Mouse (Mus musculus): ENCODE measurements at regions not wholly inside any gene's neighbourhood (a gene's known extent, or its start where the extent isn't known, plus 50 kb on each side); places are given as distances from the start of the nearest gene placed in this dataset.

GRCm38 (mm10) chr14:18511094-18511493, 179.4 kb upstream of the Ube2e1 start:
- H3K4me2 ChIP-seq, result no peak overlapping the region
- no peaks in the 10 kb centered on the region for H3K36me3 ChIP-seq (ENCODE audit: control insufficient read depth, insufficient read depth, low read length)
- H3K4me1 ChIP-seq (ENCODE audit: control insufficient read depth, insufficient read depth, low read length), result no peaks in the 10 kb centered on the region
- H3K9ac ChIP-seq (ENCODE audit: low read depth, low read length), result no peak overlapping the region
- H3K4me3 ChIP-seq (ENCODE audit: low read depth, low read length), result no peak overlapping the region
- no peak overlapping the region for H3K27ac ChIP-seq (ENCODE audit: low read depth, low read length)
- no peaks in the 10 kb centered on the region for H3K9me3 ChIP-seq (replicated peaks; ENCODE audit: control insufficient read depth, low read length)
- H3K27me3 ChIP-seq (ENCODE audit: control insufficient read depth, insufficient read depth, low read length), result no peaks in the 10 kb centered on the region
- no peak for ATAC-seq (replicated peaks; ENCODE audit: insufficient number of reproducible peaks, low FRiP score, low TSS enrichment)

- no peak for ATAC-seq (replicated peaks; ENCODE audit: insufficient number of reproducible peaks, low FRiP score, low TSS enrichment)
- no peaks in the 10 kb centered on the region for H3K27me3 ChIP-seq (ENCODE audit: control insufficient read depth, insufficient read depth, low read length)
- H3K4me1 ChIP-seq (ENCODE audit: control insufficient read depth, insufficient read depth, low read length), result no peaks in the 10 kb centered on the region
- H3K4me3 ChIP-seq (ENCODE audit: low read depth, low read length), result no peak overlapping the region
- no peak overlapping the region for H3K27ac ChIP-seq (ENCODE audit: low read depth, low read length)
- H3K36me3 ChIP-seq (ENCODE audit: control insufficient read depth, insufficient read depth, low read length), result no peaks in the 10 kb centered on the region
- H3K9me3 ChIP-seq (replicated peaks; ENCODE audit: control insufficient read depth, low read length), result no peaks in the 10 kb centered on the region
- WGBS (ENCODE audit: insufficient replicate concordance), result 56% methylated on average over 1 of the region's 1 CpGs
- no peak overlapping the region for H3K9ac ChIP-seq (ENCODE audit: low read depth, low read length)
- H3K4me2 ChIP-seq, result no peak overlapping the region
These were observed 176.6 kb upstream of the Ube2e1 start for GRCm38 (mm10) chr14:18508359-18508647.

GRCm38 (mm10) chr14:18507582-18508358, 176.1 kb upstream of the Ube2e1 start:
- no peak overlapping the region for H3K4me3 ChIP-seq (ENCODE audit: low read depth, low read length)
- no peak for ATAC-seq (replicated peaks; ENCODE audit: insufficient number of reproducible peaks, low FRiP score, low TSS enrichment)
- no peaks in the 10 kb centered on the region for H3K36me3 ChIP-seq (ENCODE audit: control insufficient read depth, insufficient read depth, low read length)
- H3K27ac ChIP-seq (ENCODE audit: low read depth, low read length), result no peak overlapping the region
- no peak overlapping the region for H3K4me2 ChIP-seq
- no peaks in the 10 kb centered on the region for H3K4me1 ChIP-seq (ENCODE audit: control insufficient read depth, insufficient read depth, low read length)
- H3K9ac ChIP-seq (ENCODE audit: low read depth, low read length), result no peak overlapping the region
- H3K27me3 ChIP-seq (ENCODE audit: control insufficient read depth, insufficient read depth, low read length), result no peaks in the 10 kb centered on the region
- H3K9me3 ChIP-seq (replicated peaks; ENCODE audit: control insufficient read depth, low read length), result no peaks in the 10 kb centered on the region
- 77% methylated on average over 3 of the region's 3 CpGs for WGBS (ENCODE audit: insufficient replicate concordance)

GRCm38 (mm10) chr14:18506168-18506567, 174.5 kb upstream of the Ube2e1 start:
- Histone ChIP-seq H3K9me3 (replicated peaks; ENCODE audit: control insufficient read depth, low read length) (no peaks in the 10 kb centered on the region), H3K9ac (ENCODE audit: low read depth, low read length) (no peak overlapping the region), H3K36me3 (ENCODE audit: control insufficient read depth, insufficient read depth, low read length) (no peaks in the 10 kb centered on the region), H3K27ac (ENCODE audit: low read depth, low read length) (no peak overlapping the region), H3K4me3 (ENCODE audit: low read depth, low read length) (no peak overlapping the region), H3K4me1 (ENCODE audit: control insufficient read depth, insufficient read depth, low read length) (no peaks in the 10 kb centered on the region), H3K27me3 (ENCODE audit: control insufficient read depth, insufficient read depth, low read length) (no peaks in the 10 kb centered on the region), H3K4me2 (no peak overlapping the region)
- WGBS (ENCODE audit: insufficient replicate concordance), result 58% methylated on average over 4 of the region's 4 CpGs
- no peak for ATAC-seq (replicated peaks; ENCODE audit: insufficient number of reproducible peaks, low FRiP score, low TSS enrichment)

- no peak for ATAC-seq (replicated peaks; ENCODE audit: insufficient number of reproducible peaks, low FRiP score, low TSS enrichment)
- no peaks in the 10 kb centered on the region for H3K27me3 ChIP-seq (ENCODE audit: control insufficient read depth, insufficient read depth, low read length)
- no peaks in the 10 kb centered on the region for H3K36me3 ChIP-seq (ENCODE audit: control insufficient read depth, insufficient read depth, low read length)
- H3K4me3 ChIP-seq (ENCODE audit: low read depth, low read length), result no peak overlapping the region
- H3K9me3 ChIP-seq (replicated peaks; ENCODE audit: control insufficient read depth, low read length), result no peaks in the 10 kb centered on the region
- no peak overlapping the region for H3K4me2 ChIP-seq
- no peaks in the 10 kb centered on the region for H3K4me1 ChIP-seq (ENCODE audit: control insufficient read depth, insufficient read depth, low read length)
- no peak overlapping the region for H3K9ac ChIP-seq (ENCODE audit: low read depth, low read length)
- no peak overlapping the region for H3K27ac ChIP-seq (ENCODE audit: low read depth, low read length)
These were observed 168.7 kb upstream of the Ube2e1 start for GRCm38 (mm10) chr14:18500249-18500832.

- no peaks in the 10 kb centered on the region for H3K4me1 ChIP-seq (ENCODE audit: control insufficient read depth, insufficient read depth, low read length)
- H3K27me3 ChIP-seq (ENCODE audit: control insufficient read depth, insufficient read depth, low read length), result no peaks in the 10 kb centered on the region
- WGBS (ENCODE audit: insufficient replicate concordance), result 73% methylated on average over 1 of the region's 1 CpGs
- no peaks in the 10 kb centered on the region for H3K9me3 ChIP-seq (replicated peaks; ENCODE audit: control insufficient read depth, low read length)
- no peak overlapping the region for H3K4me3 ChIP-seq (ENCODE audit: low read depth, low read length)
- H3K4me2 ChIP-seq, result no peak overlapping the region
- H3K9ac ChIP-seq (ENCODE audit: low read depth, low read length), result no peak overlapping the region
- H3K27ac ChIP-seq (ENCODE audit: low read depth, low read length), result no peak overlapping the region
- ATAC-seq (replicated peaks; ENCODE audit: insufficient number of reproducible peaks, low FRiP score, low TSS enrichment), result no peak
- no peaks in the 10 kb centered on the region for H3K36me3 ChIP-seq (ENCODE audit: control insufficient read depth, insufficient read depth, low read length)
These were observed 162.4 kb upstream of the Ube2e1 start for GRCm38 (mm10) chr14:18494048-18494447.

GRCm38 (mm10) chr14:18486132-18486800, 154.6 kb upstream of the Ube2e1 start:
- ATAC-seq (replicated peaks; ENCODE audit: insufficient number of reproducible peaks, low FRiP score, low TSS enrichment), result no peak
- Histone ChIP-seq H3K36me3 (ENCODE audit: control insufficient read depth, insufficient read depth, low read length) (no peaks in the 10 kb centered on the region), H3K9ac (ENCODE audit: low read depth, low read length) (no peak overlapping the region)

GRCm38 (mm10) chr14:18485526-18485925, 153.9 kb upstream of the Ube2e1 start:
- Histone ChIP-seq H3K9ac (ENCODE audit: low read depth, low read length) (no peak overlapping the region), H3K4me3 (ENCODE audit: low read depth, low read length) (no peak overlapping the region), H3K9me3 (replicated peaks; ENCODE audit: control insufficient read depth, low read length) (no peaks in the 10 kb centered on the region), H3K27ac (ENCODE audit: low read depth, low read length) (no peak overlapping the region), H3K4me2 (no peak overlapping the region), H3K4me1 (ENCODE audit: control insufficient read depth, insufficient read depth, low read length) (no peaks in the 10 kb centered on the region), H3K27me3 (ENCODE audit: control insufficient read depth, insufficient read depth, low read length) (no peaks in the 10 kb centered on the region), H3K36me3 (ENCODE audit: control insufficient read depth, insufficient read depth, low read length) (no peaks in the 10 kb centered on the region)
- ATAC-seq (replicated peaks; ENCODE audit: insufficient number of reproducible peaks, low FRiP score, low TSS enrichment), result no peak

More at GRCm38 (mm10) chr14:18486132-18486800, 154.6 kb upstream of the Ube2e1 start:
- Histone ChIP-seq H3K4me1 (ENCODE audit: control insufficient read depth, insufficient read depth, low read length) (no peaks in the 10 kb centered on the region), H3K4me3 (ENCODE audit: low read depth, low read length) (no peak overlapping the region), H3K27me3 (ENCODE audit: control insufficient read depth, insufficient read depth, low read length) (no peaks in the 10 kb centered on the region), H3K4me2 (no peak overlapping the region), H3K27ac (ENCODE audit: low read depth, low read length) (no peak overlapping the region), H3K9me3 (replicated peaks; ENCODE audit: control insufficient read depth, low read length) (no peaks in the 10 kb centered on the region)
- WGBS (ENCODE audit: insufficient replicate concordance), result 74% methylated on average over 4 of the region's 4 CpGs
